Mouse (Mus musculus) limb, embryonic 14.5 days (tissue): Measurements from ENCODE around the gene Prr11. TPM values are rescaled to one million over a fixed set of nuclear protein-coding genes. Genes with fewer than 3 reads are reported as not detected.

ENCODE experiments used
- ATAC-seq: fragments of 200-750 bp; cut with Nextera tagmentation; 2 replicates; pipeline ENCODE4 v1.8.0; 2017; ENCODE audit warnings: low read depth, moderate number of reproducible peaks, moderate TSS enrichment; ENCODE audit not compliant: low FRiP score
- DNase-seq: peaks from one replicate; pipeline ENCODE4 v3.0.0-alpha.2; 2015; ENCODE audit warnings: low spot score
- H3K27ac ChIP-seq: fragments of 300-500 bp; sonication (generic); replicated peaks from 2 replicates; pipeline ENCODE4 v1.5.1; 2014; ENCODE audit warnings: low read depth, mild to moderate bottlenecking, low read length, moderate library complexity, mixed read lengths
- H3K27me3 ChIP-seq: fragments of 300-500 bp; sonication (generic); 2 replicates; pipeline ENCODE4 v1.6.1; 2014; ENCODE audit warnings: low read length, mixed read lengths; ENCODE audit not compliant: control insufficient read depth, insufficient read depth
- H3K36me3 ChIP-seq: fragments of 300-500 bp; sonication (generic); 2 replicates; pipeline ENCODE4 v1.6.1; 2014; ENCODE audit warnings: mild to moderate bottlenecking, low read length, moderate library complexity, mixed read lengths; ENCODE audit not compliant: control insufficient read depth, insufficient read depth
- H3K4me1 ChIP-seq: fragments of 300-500 bp; sonication (generic); 2 replicates; pipeline ENCODE4 v1.6.1; 2014; ENCODE audit warnings: antibody characterized with exemption, low read length, mixed read lengths; ENCODE audit not compliant: control insufficient read depth, insufficient read depth
- H3K4me2 ChIP-seq: fragments of 300-500 bp; sonication (generic); replicated peaks from 2 replicates; pipeline ENCODE4 v1.6.1; 2014; ENCODE audit warnings: low read depth, mild to moderate bottlenecking, low read length, moderate library complexity; ENCODE audit not compliant: severe bottlenecking
- H3K4me3 ChIP-seq: fragments of 300-500 bp; sonication (generic); replicated peaks from 2 replicates; pipeline ENCODE4 v1.5.1; 2014; ENCODE audit warnings: low read length
- H3K9ac ChIP-seq: fragments of 300-500 bp; sonication (generic); 2 replicates; pipeline ENCODE4 v1.6.1; 2014; ENCODE audit warnings: mild to moderate bottlenecking, low read depth, low read length, moderate library complexity; ENCODE audit not compliant: severe bottlenecking
- H3K9me3 ChIP-seq: fragments of 300-500 bp; sonication (generic); 2 replicates; pipeline ENCODE4 v1.6.1; 2016; ENCODE audit warnings: low read length; ENCODE audit not compliant: control insufficient read depth
- POLR2A ChIP-seq: fragments of 200-500 bp; IDR thresholded peaks from 2 replicates; pipeline ENCODE4 v1.8.0; 2012; ENCODE audit warnings: inconsistent platforms, mild to moderate bottlenecking, moderate library complexity, borderline replicate concordance; ENCODE audit not compliant: insufficient read depth, insufficient read length; ENCODE audit errors: extremely low read depth
- WGBS: fragments of 180-500 bp; shearing (Covaris S2); extraction: QIAGEN DNeasy Blood & Tissue Kit; methylation state at CpG from one replicate; pipeline ENCODE4 v1.1.7; 2014; 5-methylcytosine and 5-hydroxymethylcytosine counted together
- polyA plus RNA-seq, 2 experiments: library from polyadenylated mRNA; depleted of rRNA in 1 of 2; stranded (reverse) in 1 of 2; unstranded in 1 of 2; fragments of >200 nt; fragmentation: Nextera tagmentation in 1 of 2; extraction: Ambion mirVana in 1 of 2; gene quantifications; 2 replicates each; pipeline versions ENCODE4 v1.2.1 to v1.2.3; 2012 to 2014

Gene Prr11
- polyA plus RNA-seq, 2 experiments = 9.9 to 16.0 TPM

GRCm38 (mm10) chr11:87125562-87125961 lies 17.1 kb upstream of the Prr11 start:
- TF ChIP-seq POLR2A = no peak
- Histone ChIP-seq H3K27me3 (no peaks in the 10 kb centered on the region), H3K9me3 (no peaks in the 10 kb centered on the region), H3K4me1 (peaks cover 4% of the 10 kb centered on the region; the same call in 1 of the 2 replicates), H3K27ac (no peak overlapping the region; the same call in 1 of the 2 replicates), H3K4me3 (no peak overlapping the region), H3K36me3 (peaks cover 34% of the 10 kb centered on the region), H3K9ac (no peak overlapping the region), H3K4me2 (peak overlapping the region; percentile 76; the same call in 1 of the 2 replicates)
- 59% methylated on average over 4 of the region's 4 CpGs for WGBS
- no peak for ATAC-seq
- no peak for DNase-seq

- 80% methylated on average over 8 of the region's 8 CpGs for WGBS
- no peaks in the 10 kb centered on the region for H3K9me3 ChIP-seq
- no peak for TF ChIP-seq POLR2A
- DNase-seq (no peak), ATAC-seq (no peak)
- no peak overlapping the region for H3K4me2 ChIP-seq
- no peaks in the 10 kb centered on the region for H3K4me1 ChIP-seq
- H3K27ac ChIP-seq = no peak overlapping the region
- no peaks in the 10 kb centered on the region for H3K27me3 ChIP-seq
- H3K4me3 ChIP-seq = no peak overlapping the region
- H3K9ac ChIP-seq = no peak overlapping the region
- peaks cover 69% of the 10 kb centered on the region for H3K36me3 ChIP-seq
Measured at GRCm38 (mm10) chr11:87121864-87122263, 13.4 kb upstream of the Prr11 start.

- ATAC-seq (no peak), DNase-seq (no peak)
- no peak for TF ChIP-seq POLR2A
- no peaks in the 10 kb centered on the region for H3K9me3 ChIP-seq
- H3K27me3 ChIP-seq = no peaks in the 10 kb centered on the region
- H3K9ac ChIP-seq = peak overlapping the region; percentile 90
- peaks cover 29% of the 10 kb centered on the region for H3K36me3 ChIP-seq
- peak overlapping the region; percentile 57 for H3K4me2 ChIP-seq
- peak overlapping the region; percentile 67 for H3K4me3 ChIP-seq
- WGBS = 6% methylated on average over 9 of the region's 9 CpGs
- peak overlapping the region; percentile 93 for H3K27ac ChIP-seq
- H3K4me1 ChIP-seq = peaks cover 12% of the 10 kb centered on the region
Measured at GRCm38 (mm10) chr11:87110172-87110909, 1.8 kb upstream of the Prr11 start.

GRCm38 (mm10) chr11:87109519-87110171 lies 1.1 kb upstream of the Prr11 start:
- TF ChIP-seq POLR2A = 0 out of 2 replicates have a peak, but pooled peaks have one; percentile 6
- H3K27ac ChIP-seq = peak overlapping the region; percentile 93
- peaks cover 12% of the 10 kb centered on the region for H3K4me1 ChIP-seq
- H3K4me2 ChIP-seq = peak overlapping the region; percentile 57
- H3K9ac ChIP-seq = peak overlapping the region; percentile 90
- H3K9me3 ChIP-seq = no peaks in the 10 kb centered on the region
- peak; percentile 27 for DNase-seq
- H3K27me3 ChIP-seq = no peaks in the 10 kb centered on the region
- H3K4me3 ChIP-seq = peak overlapping the region; percentile 67
- under 1% methylated on average over 42 of the region's 42 CpGs for WGBS
- peaks cover 29% of the 10 kb centered on the region for H3K36me3 ChIP-seq
- no peak for ATAC-seq

DNA sequence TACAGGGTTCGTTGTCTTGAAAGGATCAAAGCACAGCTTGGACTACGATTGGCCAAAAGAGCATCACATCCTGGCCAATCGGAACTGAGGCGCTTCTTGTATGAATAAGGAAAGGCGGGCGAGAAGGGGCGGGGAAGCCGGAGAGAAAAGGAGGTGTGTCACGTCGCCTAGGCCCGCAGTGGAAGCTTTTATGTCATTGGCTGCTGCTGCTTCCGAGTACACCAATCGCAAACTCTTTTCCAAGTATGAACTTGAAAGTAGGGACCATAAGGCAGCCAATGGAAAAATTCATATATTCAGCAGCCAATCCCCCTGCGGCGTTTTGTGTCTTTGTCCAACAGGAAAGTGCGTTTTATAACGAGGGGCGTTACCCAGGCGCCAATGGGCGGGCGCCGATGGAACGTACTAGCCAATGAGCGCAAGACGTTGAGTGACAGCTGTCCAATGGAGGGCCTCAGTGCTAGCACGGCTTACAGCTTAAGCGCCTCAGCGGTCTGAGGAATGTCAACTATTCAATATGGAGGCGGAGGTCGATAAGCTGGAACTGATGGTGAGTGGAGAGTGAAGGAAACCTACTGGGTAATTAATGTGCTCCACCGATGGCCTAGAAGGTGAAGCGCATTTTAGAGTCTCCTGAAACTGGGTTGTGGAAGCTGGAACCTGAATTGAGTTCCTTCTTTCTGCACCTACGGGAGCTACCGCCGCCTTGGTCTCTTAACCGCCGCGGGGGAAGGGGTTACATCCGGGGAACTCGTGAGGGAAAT lies 429 bp upstream of the Prr11 start, which contains the start of gene Ska2:
Ska2 (plus strand) TSS at position 480 of the 764 bp plus-strand sequence.
- Histone ChIP-seq H3K4me1 (peaks cover 12% of the 10 kb centered on the region), H3K27me3 (no peaks in the 10 kb centered on the region), H3K4me2 (peak within 1 kb of the TSS; percentile 57), H3K9me3 (no peaks in the 10 kb centered on the region), H3K9ac (peak within 1 kb of the TSS; percentile 90), H3K27ac (peak within 1 kb of the TSS; percentile 93), H3K36me3 (peaks cover 30% of the 10 kb centered on the region), H3K4me3 (peak within 1 kb of the TSS; percentile 67)
- WGBS = under 1% methylated on average over 40 of the region's 40 CpGs
- TF ChIP-seq POLR2A = peak; percentile 55; the same call in 1 of the 2 replicates
- peak; percentile 100 for DNase-seq
- peak; percentile 99 for ATAC-seq
